Mouse (Mus musculus) intestine, postnatal 0 days (tissue): ENCODE results near the gene Gcnt4. TPM values are rescaled to one million over a fixed set of nuclear protein-coding genes. Genes with fewer than 3 reads are reported as not detected.

Experiments
- ATAC-seq: fragments of 200-750 bp; cut with Nextera tagmentation; 2 replicates; pipeline ENCODE4 v1.8.0; 2017; ENCODE audit warnings: mild to moderate bottlenecking, moderate TSS enrichment, moderate library complexity
- H3K27ac ChIP-seq: fragments of 300-500 bp; sonication (generic); 2 replicates; pipeline ENCODE4 v1.5.1; 2014; ENCODE audit warnings: mild to moderate bottlenecking, low read depth, low read length, moderate library complexity
- H3K27me3 ChIP-seq: fragments of 300-500 bp; sonication (generic); replicated peaks from 2 replicates; pipeline ENCODE4 v1.6.1; 2014; ENCODE audit warnings: low read length, mixed read lengths; ENCODE audit not compliant: control insufficient read depth, insufficient read depth
- H3K36me3 ChIP-seq: fragments of 300-500 bp; sonication (generic); 2 replicates; pipeline ENCODE4 v1.6.1; 2014; ENCODE audit warnings: mild to moderate bottlenecking, moderate library complexity; ENCODE audit not compliant: control insufficient read depth, insufficient read depth
- H3K4me1 ChIP-seq: fragments of 300-500 bp; sonication (generic); replicated peaks from 2 replicates; pipeline ENCODE4 v1.6.1; 2014; ENCODE audit warnings: antibody characterized with exemption, low read length, mixed read lengths; ENCODE audit not compliant: control insufficient read depth, insufficient read depth
- H3K4me2 ChIP-seq: fragments of 300-500 bp; sonication (generic); replicated peaks from 2 replicates; pipeline ENCODE4 v1.6.1; 2014; ENCODE audit warnings: low read depth, mild to moderate bottlenecking, moderate library complexity
- H3K4me3 ChIP-seq: fragments of 300-500 bp; sonication (generic); 2 replicates; pipeline ENCODE4 v1.5.1; 2014; ENCODE audit warnings: low read depth, low read length
- H3K9ac ChIP-seq: fragments of 300-500 bp; sonication (generic); 2 replicates; pipeline ENCODE4 v1.6.1; 2014; ENCODE audit warnings: mild to moderate bottlenecking, low read depth, low read length
- H3K9me3 ChIP-seq: fragments of 300-500 bp; sonication (generic); 2 replicates; pipeline ENCODE4 v1.6.1; 2016; ENCODE audit warnings: mixed run types; ENCODE audit not compliant: control insufficient read depth
- CTCF ChIP-seq: sonication (generic); IDR thresholded peaks from 2 replicates; pipeline ENCODE4 v1.5.1; 2016; ENCODE audit warnings: low read depth, mild to moderate bottlenecking, control low read depth, antibody characterized with exemption, moderate library complexity
- WGBS: fragments of 180-500 bp; shearing (Covaris S2); extraction: QIAGEN DNeasy Blood & Tissue Kit; methylation state at CpG from one replicate; pipeline ENCODE4 v1.1.7; 2014; 5-methylcytosine and 5-hydroxymethylcytosine counted together
- polyA plus RNA-seq: library from polyadenylated mRNA; unstranded; fragments of >200 nt; fragmentation: Nextera tagmentation; extraction: Ambion mirVana; gene quantifications from 2 replicates; pipeline ENCODE4 v1.2.1, GENCODE M21; 2015

Gene Gcnt4
- polyA plus RNA-seq, 1 experiment from 2014 or later = 6.7 TPM

- Histone ChIP-seq H3K4me1 (no peaks in the 10 kb centered on the region), H3K9me3 (no peaks in the 10 kb centered on the region), H3K27me3 (no peaks in the 10 kb centered on the region), H3K9ac (no peak overlapping the region), H3K27ac (no peak overlapping the region), H3K4me2 (no peak overlapping the region), H3K4me3 (no peak overlapping the region), H3K36me3 (peaks cover 33% of the 10 kb centered on the region)
- WGBS = 84% methylated on average over 4 of the region's 4 CpGs
- no peak for TF ChIP-seq CTCF
- no peak for ATAC-seq
These were observed 21.3 kb downstream of the Gcnt4 start for GRCm38 (mm10) chr13:96945748-96946147.

GRCm38 (mm10) chr13:96947722-96948121, 23.2 kb downstream of the Gcnt4 start:
- H3K36me3 ChIP-seq = peaks cover 31% of the 10 kb centered on the region
- no peaks in the 10 kb centered on the region for H3K9me3 ChIP-seq
- no peak for TF ChIP-seq CTCF
- no peaks in the 10 kb centered on the region for H3K27me3 ChIP-seq
- H3K9ac ChIP-seq = no peak overlapping the region
- no peak for ATAC-seq
- no peak overlapping the region for H3K27ac ChIP-seq
- WGBS = 87% methylated on average over 7 of the region's 7 CpGs
- no peak overlapping the region for H3K4me2 ChIP-seq
- H3K4me1 ChIP-seq = no peaks in the 10 kb centered on the region
- no peak overlapping the region for H3K4me3 ChIP-seq

- TF ChIP-seq CTCF = no peak
- no peak; the same call in 1 of the 2 replicates for ATAC-seq
- no peak overlapping the region for H3K9ac ChIP-seq
These were observed 27.4 kb downstream of the Gcnt4 start for GRCm38 (mm10) chr13:96951880-96952279.

GRCm38 (mm10) chr13:96956466-96956865, 32.0 kb downstream of the Gcnt4 start:
- WGBS = 79% methylated on average over 6 of the region's 6 CpGs
- TF ChIP-seq CTCF = no peak
- Histone ChIP-seq H3K27me3 (no peaks in the 10 kb centered on the region), H3K36me3 (no peaks in the 10 kb centered on the region), H3K9ac (no peak overlapping the region), H3K4me1 (no peaks in the 10 kb centered on the region), H3K27ac (no peak overlapping the region), H3K4me3 (no peak overlapping the region), H3K9me3 (no peaks in the 10 kb centered on the region), H3K4me2 (no peak overlapping the region)
- ATAC-seq = no peak

More at GRCm38 (mm10) chr13:96951880-96952279, 27.4 kb downstream of the Gcnt4 start:
- no peak overlapping the region for H3K4me3 ChIP-seq
- no peaks in the 10 kb centered on the region for H3K9me3 ChIP-seq
- H3K4me2 ChIP-seq = no peak overlapping the region
- no peaks in the 10 kb centered on the region for H3K4me1 ChIP-seq
- H3K27ac ChIP-seq = no peak overlapping the region
- WGBS = 36% methylated on average over 2 of the region's 2 CpGs
- no peaks in the 10 kb centered on the region for H3K27me3 ChIP-seq
- peaks cover 18% of the 10 kb centered on the region for H3K36me3 ChIP-seq

- ATAC-seq = no peak
- Histone ChIP-seq H3K36me3 (no peaks in the 10 kb centered on the region), H3K9me3 (no peaks in the 10 kb centered on the region), H3K27me3 (no peaks in the 10 kb centered on the region), H3K27ac (no peak overlapping the region), H3K4me3 (no peak overlapping the region), H3K4me1 (no peaks in the 10 kb centered on the region), H3K4me2 (no peak overlapping the region), H3K9ac (no peak overlapping the region)
- no peak for TF ChIP-seq CTCF
- 86% methylated on average over 1 of the region's 1 CpGs for WGBS
These were observed 35.5 kb downstream of the Gcnt4 start for GRCm38 (mm10) chr13:96960019-96960418.

GRCm38 (mm10) chr13:96961366-96962157, 37.1 kb downstream of the Gcnt4 start:
- Histone ChIP-seq H3K4me1 (no peaks in the 10 kb centered on the region), H3K4me2 (no peak overlapping the region), H3K4me3 (no peak overlapping the region), H3K27ac (no peak overlapping the region), H3K9ac (no peak overlapping the region), H3K27me3 (no peaks in the 10 kb centered on the region), H3K36me3 (no peaks in the 10 kb centered on the region), H3K9me3 (no peaks in the 10 kb centered on the region)
- WGBS = 79% methylated on average over 9 of the region's 9 CpGs
- ATAC-seq = no peak
- TF ChIP-seq CTCF = no peak
